8 mouse cellular contexts compared by ENCODE assay signal in genomic region chr19:58627406-58628337, GRCm38 (mm10). TPM values are rescaled to one million over a fixed set of nuclear protein-coding genes. Genes with fewer than 3 reads are reported as not detected.
A peak's percentile ranks its signal among the peaks of the same experiment; 100 is the strongest.
DNase-seq lines count a peak whose midpoint lies in the region; ATAC-seq and TF ChIP-seq lines count a peak whose summit lies in the region.

No protein-coding gene starts in this region.

- H3K9me3 ChIP-seq in ES-E14 (ENCODE audit: control insufficient read depth, insufficient read depth, low read depth, low read length) = no peaks in the 10 kb centered on the region
- no peaks in the 10 kb centered on the region for H3K9me3 ChIP-seq in embryonic facial prominence, embryonic 10.5 days
- H3K9me3 ChIP-seq in intestine, embryonic 16.5 days (ENCODE audit: control insufficient read depth, low read length) = no peaks in the 10 kb centered on the region

- WGBS in embryonic facial prominence, embryonic 10.5 days = 43% methylated on average over 22 of the region's 22 CpGs
- 30% methylated on average over 22 of the region's 22 CpGs for WGBS in intestine, embryonic 16.5 days

- DNase-seq in heart, adult 11 months = peak; percentile 66
- no peak for DNase-seq in heart, adult 9 months (ENCODE audit: low spot score in 2 of 2)
- DNase-seq in ES-E14 (ENCODE audit: low read depth, low spot score) = no peak
- DNase-seq in embryonic facial prominence, embryonic 10.5 days (ENCODE audit: low spot score) = peak; percentile 14
- DNase-seq in lung, postnatal 36 days = peak; percentile 23
- DNase-seq in thymus, postnatal 25 days = no peak
- DNase-seq in spleen, adult 18-20 months = no peak

- 0 out of 2 replicates have a peak overlapping the region, but pooled peaks have one; percentile 35 for H3K9ac ChIP-seq in ES-E14 (ENCODE audit: insufficient read depth, low read depth, low read length, poor library complexity, severe bottlenecking)
- 0 out of 2 replicates have a peak overlapping the region, but pooled peaks have one; percentile 14 for H3K9ac ChIP-seq in intestine, embryonic 16.5 days (ENCODE audit: low read depth, low read length)

- in situ Hi-C loops in ES-E14 (cut with MboI; ENCODE audit: low sequenced_read_pairs in 2 of 2, unreplicated experiment in 2 of 2) = loop anchor here in 1 of 2 experiments (25.0 kb wide), 1 partner anchor 315 kb away; no protein-coding TSS in a partner anchor

- H3K4me2 ChIP-seq in intestine, embryonic 16.5 days (ENCODE audit: low read depth, low read length) = peak overlapping the region; percentile 23; the same call in 1 of the 2 replicates

- peak; percentile 18; the same call in 1 of the 2 replicates for ATAC-seq in intestine, embryonic 16.5 days

- H3K4me1 ChIP-seq in ES-E14 (ENCODE audit: control insufficient read depth in 2 of 2, insufficient read depth in 2 of 2, low read length in 2 of 2, poor library complexity in 1 of 2) = no peaks in the 10 kb centered on the region
- H3K4me1 ChIP-seq in embryonic facial prominence, embryonic 10.5 days = no peaks in the 10 kb centered on the region
- H3K4me1 ChIP-seq in intestine, embryonic 16.5 days (ENCODE audit: control insufficient read depth, insufficient read depth, low read length) = no peaks in the 10 kb centered on the region

- H3K27me3 ChIP-seq in embryonic facial prominence, embryonic 10.5 days (replicated peaks; ENCODE audit: low read depth, poor library complexity, severe bottlenecking) = no peaks in the 10 kb centered on the region
- H3K27me3 ChIP-seq in intestine, embryonic 16.5 days (replicated peaks; ENCODE audit: control insufficient read depth, insufficient read depth, low read length) = no peaks in the 10 kb centered on the region

- H3K36me3 ChIP-seq in ES-E14 (ENCODE audit: control insufficient read depth, insufficient read depth, low read length, poor library complexity, severe bottlenecking) = no peaks in the 10 kb centered on the region
- H3K36me3 ChIP-seq in embryonic facial prominence, embryonic 10.5 days (replicated peaks) = no peaks in the 10 kb centered on the region
- H3K36me3 ChIP-seq in intestine, embryonic 16.5 days (ENCODE audit: control insufficient read depth, insufficient read depth, low read length) = no peaks in the 10 kb centered on the region

- H3K4me3 ChIP-seq in ES-E14 (ENCODE audit: insufficient read depth in 1 of 2, low read depth in 1 of 2, low read length in 2 of 2, poor library complexity in 1 of 2, severe bottlenecking in 1 of 2) = no peak overlapping the region
- no peak overlapping the region; the same call in 1 of the 2 replicates for H3K4me3 ChIP-seq in embryonic facial prominence, embryonic 10.5 days
- H3K4me3 ChIP-seq in intestine, embryonic 16.5 days (ENCODE audit: low read length) = no peak overlapping the region

- H3K27ac ChIP-seq in ES-E14 (ENCODE audit: insufficient read depth, low read depth, low read length, poor library complexity, severe bottlenecking) = no peak overlapping the region
- H3K27ac ChIP-seq in embryonic facial prominence, embryonic 10.5 days (replicated peaks) = no peak overlapping the region
- no peak overlapping the region for H3K27ac ChIP-seq in intestine, embryonic 16.5 days (ENCODE audit: low read length)

TF ChIP-seq in ES-E14, 5 proteins besides CTCF, POLR2A, EP300 and RAD21:
- TF ChIP-seq ZC3H11A (IDR thresholded peaks at IDR 0.05; ENCODE audit: borderline replicate concordance, low read depth, low read length) = peak; percentile 41; the same call in 1 of the 2 replicates
- no peak for TF ChIP-seq CHD2 (IDR thresholded peaks at IDR 0.05; ENCODE audit: low read depth, low read length)
- TF ChIP-seq MAFK (IDR thresholded peaks at IDR 0.05; ENCODE audit: insufficient read depth, low read depth, low read length) = no peak
- no peak for TF ChIP-seq ZNF384 (IDR thresholded peaks at IDR 0.05; ENCODE audit: low read depth, low read length)
- no peak for TF ChIP-seq HCFC1 (IDR thresholded peaks at IDR 0.05; ENCODE audit: borderline replicate concordance, insufficient read depth, low read length)

RNA-seq across cellular contexts. Expression of gene Pnlip, which starts 24.6 kb away (rescaled TPM):
- total RNA-seq in ES-E14 (2012; rRNA removed) = 0.53 and 0.89 TPM in 2 replicates
- not detected in 2 replicates for polyA plus RNA-seq in embryonic facial prominence, embryonic 10.5 days (2016; fragmentation: Nextera tagmentation; extraction: Ambion mirVana)
- polyA plus RNA-seq in intestine, embryonic 16.5 days (2015; fragmentation: Nextera tagmentation; extraction: Ambion mirVana) = 0.36 and 0.37 TPM in 2 replicates

Comparison
In these comparisons a context has a peak if more than half of its experiments do, and no peak if none do; other contexts are left out.
1. DNase-seq: peak in heart, adult 11 months (single experiment), embryonic facial prominence, embryonic 10.5 days (single experiment) and lung, postnatal 36 days (single experiment); none in heart, adult 9 months (0 of 2), ES-E14 (single experiment), thymus, postnatal 25 days (single experiment) and spleen, adult 18-20 months (0 of 2).